Comparison of ENCODE assay signal across 8 mouse cellular contexts in genomic region chr2:23068894-23069744, GRCm38 (mm10). TPM values are rescaled to one million over a fixed set of nuclear protein-coding genes. Genes with fewer than 3 reads are reported as not detected.
DNase-seq lines count a peak whose midpoint lies in the region; ATAC-seq and TF ChIP-seq lines count a peak whose summit lies in the region.

No protein-coding gene starts in this region.

- peak overlapping the region; percentile 96 for H3K4me2 ChIP-seq in embryonic facial prominence, embryonic 14.5 days (ENCODE audit: low read depth, low read length)
- peak overlapping the region; percentile 95 for H3K4me2 ChIP-seq in limb, embryonic 14.5 days (replicated peaks; ENCODE audit: low read depth, low read length, severe bottlenecking)
- peak overlapping the region; percentile 96 for H3K4me2 ChIP-seq in midbrain, postnatal 0 days (ENCODE audit: low read depth, low read length, poor library complexity, severe bottlenecking)

- H3K4me3 ChIP-seq in embryonic facial prominence, embryonic 14.5 days (ENCODE audit: low read depth, low read length), result peak overlapping the region; percentile 72
- peak overlapping the region; percentile 66 for H3K4me3 ChIP-seq in limb, embryonic 14.5 days (replicated peaks; ENCODE audit: low read length)
- peak overlapping the region; percentile 74 for H3K4me3 ChIP-seq in midbrain, postnatal 0 days (ENCODE audit: low read depth, low read length)

- 0 out of 2 replicates have a peak, but pooled peaks cover 8% of the 10 kb centered on the region for H3K36me3 ChIP-seq in embryonic facial prominence, embryonic 14.5 days (ENCODE audit: control insufficient read depth, insufficient read depth, low read length)
- 0 out of 2 replicates have a peak, but pooled peaks cover 9% of the 10 kb centered on the region for H3K36me3 ChIP-seq in limb, embryonic 14.5 days (ENCODE audit: control insufficient read depth, insufficient read depth, low read length)
- H3K36me3 ChIP-seq in midbrain, postnatal 0 days (ENCODE audit: insufficient read depth, low read length), result no peaks in the 10 kb centered on the region; the same call in 1 of the 2 replicates

- 0% methylated on average over 48 of the region's 50 CpGs for WGBS in embryonic facial prominence, embryonic 14.5 days
- under 1% methylated on average over 49 of the region's 50 CpGs for WGBS in limb, embryonic 14.5 days
- under 1% methylated on average over 49 of the region's 50 CpGs for WGBS in midbrain, postnatal 0 days

- no peaks in the 10 kb centered on the region for H3K27me3 ChIP-seq in embryonic facial prominence, embryonic 14.5 days (replicated peaks; ENCODE audit: control insufficient read depth, insufficient read depth, low read length)
- no peaks in the 10 kb centered on the region for H3K27me3 ChIP-seq in limb, embryonic 14.5 days (ENCODE audit: control insufficient read depth, insufficient read depth, low read length)
- no peaks in the 10 kb centered on the region for H3K27me3 ChIP-seq in midbrain, postnatal 0 days (ENCODE audit: insufficient read depth, low read length)

- peak; percentile 92 for ATAC-seq in embryonic facial prominence, embryonic 14.5 days (ENCODE audit: low read depth)
- ATAC-seq in limb, embryonic 14.5 days (ENCODE audit: low FRiP score, low read depth), result peak; percentile 90
- ATAC-seq in midbrain, postnatal 0 days (ENCODE audit: low FRiP score), result peak; percentile 92

- 0 out of 2 replicates have a peak, but pooled peaks have one; percentile 72 for TF ChIP-seq POLR2A in limb, embryonic 14.5 days (IDR thresholded peaks at IDR 0.05; ENCODE audit: borderline replicate concordance, extremely low read depth, insufficient read depth, insufficient read length)

- no peaks in the 10 kb centered on the region for H3K4me1 ChIP-seq in embryonic facial prominence, embryonic 14.5 days (ENCODE audit: control insufficient read depth, insufficient read depth, low read length)
- no peaks in the 10 kb centered on the region for H3K4me1 ChIP-seq in limb, embryonic 14.5 days (ENCODE audit: control insufficient read depth, insufficient read depth, low read length)
- H3K4me1 ChIP-seq in midbrain, postnatal 0 days (ENCODE audit: insufficient read depth, low read length), result no peaks in the 10 kb centered on the region; the same call in 1 of the 2 replicates

- peak overlapping the region; percentile 81 for H3K9ac ChIP-seq in embryonic facial prominence, embryonic 14.5 days (ENCODE audit: low read depth, low read length)
- H3K9ac ChIP-seq in limb, embryonic 14.5 days (ENCODE audit: low read depth, low read length, severe bottlenecking), result peak overlapping the region; percentile 71
- H3K9ac ChIP-seq in midbrain, postnatal 0 days (replicated peaks; ENCODE audit: low read length, poor library complexity, severe bottlenecking), result peak overlapping the region; percentile 87

- DNase-seq in 3T3-L1 (ENCODE audit: low read depth, low spot score), result peak; percentile 89
- peak; percentile 90 to 93 for DNase-seq in adrenal gland, postnatal 4 days (ENCODE audit: low spot score in 2 of 2)
- DNase-seq in embryonic facial prominence, embryonic 14.5 days (ENCODE audit: low spot score), result peak; percentile 95
- DNase-seq in heart, adult 8-10 months (ENCODE audit: low spot score), result peak; percentile 92
- DNase-seq in kidney, adult 9 months, result peak; percentile 95
- DNase-seq in limb, embryonic 14.5 days (ENCODE audit: low spot score), result peak; percentile 86
- DNase-seq in midbrain, postnatal 0 days (ENCODE audit: low spot score), result peak; percentile 93
- peak; percentile 90 to 95 for DNase-seq in spleen, postnatal 14 days (ENCODE audit: low spot score in 2 of 2)

- H3K27ac ChIP-seq in embryonic facial prominence, embryonic 14.5 days (replicated peaks; ENCODE audit: low read depth, low read length), result peak overlapping the region; percentile 98
- H3K27ac ChIP-seq in limb, embryonic 14.5 days (replicated peaks; ENCODE audit: low read depth, low read length), result peak overlapping the region; percentile 92
- H3K27ac ChIP-seq in midbrain, postnatal 0 days (ENCODE audit: low read depth, low read length), result peak overlapping the region; percentile 97

- TF ChIP-seq CTCF in midbrain, postnatal 0 days (IDR thresholded peaks at IDR 0.05), result peak; percentile 60

- H3K9me3 ChIP-seq in embryonic facial prominence, embryonic 14.5 days (ENCODE audit: control insufficient read depth, low read length), result no peaks in the 10 kb centered on the region
- no peaks in the 10 kb centered on the region for H3K9me3 ChIP-seq in limb, embryonic 14.5 days (ENCODE audit: control insufficient read depth, low read length)
- H3K9me3 ChIP-seq in midbrain, postnatal 0 days (ENCODE audit: low read length), result no peaks in the 10 kb centered on the region

RNA-seq across cellular contexts. Expression of gene Acbd5, which starts 1.2 kb away (rescaled TPM):
- total RNA-seq in adrenal gland, postnatal 4 days (2021), result 10 to 100 TPM; 73.3 to 73.4 TPM
- polyA plus RNA-seq in embryonic facial prominence, embryonic 14.5 days (2014; fragmentation: Nextera tagmentation; extraction: Ambion mirVana), result 27.1 and 28.8 TPM in 2 replicates
- 10 to 100 TPM; 23.9 to 26.8 (median 25.4) TPM for total RNA-seq in heart, adult 8-10 months (2022)
- polyA plus RNA-seq in limb, embryonic 14.5 days (2012; rRNA removed), result 12.3 and 15.3 TPM in 2 replicates
- polyA plus RNA-seq in limb, embryonic 14.5 days (2014; fragmentation: Nextera tagmentation; extraction: Ambion mirVana), result 21.3 and 28.4 TPM in 2 replicates
- 40.4 and 50.2 TPM in 2 replicates for total RNA-seq in midbrain, postnatal 0 days (2014; rRNA removed)
- 51.8 and 61.2 TPM in 2 replicates for polyA plus RNA-seq in midbrain, postnatal 0 days (2015; fragmentation: Nextera tagmentation; extraction: Ambion mirVana)

RNA-seq across cellular contexts. Expression of gene Abi1, which starts 29.1 kb away (rescaled TPM):
- 10 to 100 TPM; 80.8 to 87.5 TPM for total RNA-seq in adrenal gland, postnatal 4 days (2021)
- 49.9 and 50.8 TPM in 2 replicates for polyA plus RNA-seq in embryonic facial prominence, embryonic 14.5 days (2014; fragmentation: Nextera tagmentation; extraction: Ambion mirVana)
- total RNA-seq in heart, adult 8-10 months (2022), result 10 to 100 TPM; 21.1 to 21.9 (median 21.5) TPM
- polyA plus RNA-seq in limb, embryonic 14.5 days (2012; rRNA removed), result 81.1 and 89.9 TPM in 2 replicates
- polyA plus RNA-seq in limb, embryonic 14.5 days (2014; fragmentation: Nextera tagmentation; extraction: Ambion mirVana), result 46.8 and 51.1 TPM in 2 replicates
- 154 and 206 TPM in 2 replicates for total RNA-seq in midbrain, postnatal 0 days (2014; rRNA removed)
- 68.6 and 71.4 TPM in 2 replicates for polyA plus RNA-seq in midbrain, postnatal 0 days (2015; fragmentation: Nextera tagmentation; extraction: Ambion mirVana)

Comparison
In these comparisons a context has a peak if more than half of its experiments do, and no peak if none do; other contexts are left out.
1. Peak in every context shown above with its lines: DNase-seq, ATAC-seq, H3K4me3 ChIP-seq and H3K27ac ChIP-seq.